Mouse (Mus musculus) embryonic facial prominence, embryonic 14.5 days (tissue): ENCODE results near the gene Col13a1. TPM values are rescaled to one million over a fixed set of nuclear protein-coding genes. Genes with fewer than 3 reads are reported as not detected.

ENCODE experiments used
- ATAC-seq: fragments of 200-750 bp; cut with Nextera tagmentation; 2 replicates; pipeline ENCODE4 v1.8.0; 2017; ENCODE audit warnings: low read depth, moderate number of reproducible peaks, moderate TSS enrichment
- DNase-seq: peaks from one replicate; pipeline ENCODE4 v3.0.0-alpha.2; 2015; ENCODE audit warnings: low spot score
- H3K27ac ChIP-seq: fragments of 300-500 bp; sonication (generic); replicated peaks from 2 replicates; pipeline ENCODE4 v1.5.1; 2014; ENCODE audit warnings: low read depth, mild to moderate bottlenecking, low read length, moderate library complexity
- H3K27me3 ChIP-seq: fragments of 300-500 bp; sonication (generic); replicated peaks from 2 replicates; pipeline ENCODE4 v1.6.1; 2014; ENCODE audit warnings: low read length; ENCODE audit not compliant: control insufficient read depth, insufficient read depth
- H3K36me3 ChIP-seq: fragments of 300-500 bp; sonication (generic); 2 replicates; pipeline ENCODE4 v1.6.1; 2014; ENCODE audit warnings: low read length, mixed read lengths; ENCODE audit not compliant: control insufficient read depth, insufficient read depth
- H3K4me1 ChIP-seq: fragments of 300-500 bp; sonication (generic); 2 replicates; pipeline ENCODE4 v1.6.1; 2014; ENCODE audit warnings: antibody characterized with exemption, low read length; ENCODE audit not compliant: control insufficient read depth, insufficient read depth
- H3K4me2 ChIP-seq: fragments of 300-500 bp; sonication (generic); 2 replicates; pipeline ENCODE4 v1.6.1; 2014; ENCODE audit warnings: low read depth, mild to moderate bottlenecking, low read length, moderate library complexity, mixed read lengths
- H3K4me3 ChIP-seq: fragments of 300-500 bp; sonication (generic); 2 replicates; pipeline ENCODE4 v1.5.1; 2014; ENCODE audit warnings: low read depth, mild to moderate bottlenecking, low read length
- H3K9ac ChIP-seq: fragments of 300-500 bp; sonication (generic); 2 replicates; pipeline ENCODE4 v1.6.1; 2014; ENCODE audit warnings: low read depth, mild to moderate bottlenecking, low read length, moderate library complexity, mixed read lengths
- H3K9me3 ChIP-seq: fragments of 300-500 bp; sonication (generic); 2 replicates; pipeline ENCODE4 v1.6.1; 2016; ENCODE audit warnings: low read length; ENCODE audit not compliant: control insufficient read depth
- WGBS: fragments of 180-500 bp; shearing (Covaris S2); extraction: QIAGEN DNeasy Blood & Tissue Kit; methylation state at CpG from one replicate; pipeline ENCODE4 v1.1.7; 2014; 5-methylcytosine and 5-hydroxymethylcytosine counted together
- polyA plus RNA-seq: library from polyadenylated mRNA; unstranded; fragments of >200 nt; fragmentation: Nextera tagmentation; extraction: Ambion mirVana; gene quantifications from 2 replicates; pipeline ENCODE4 v1.2.1, GENCODE M21; 2014

The Col13a1 gene
- polyA plus RNA-seq, 1 experiment from 2014 or later: 8.7 TPM

GRCm38 (mm10) chr10:61811987-61812386 lies 166.9 kb downstream of the Col13a1 start:
- H3K4me3 ChIP-seq: no peak overlapping the region
- H3K4me1 ChIP-seq: peaks cover 10% of the 10 kb centered on the region
- H3K36me3 ChIP-seq: no peaks in the 10 kb centered on the region
- peak; percentile 55; the same call in 1 of the 2 replicates for ATAC-seq
- 19% methylated on average over 5 of the region's 5 CpGs for WGBS
- no peaks in the 10 kb centered on the region for H3K9me3 ChIP-seq
- no peak overlapping the region for H3K4me2 ChIP-seq
- peak overlapping the region; percentile 84 for H3K27ac ChIP-seq
- DNase-seq: peak; percentile 92
- H3K9ac ChIP-seq: no peak overlapping the region
- no peaks in the 10 kb centered on the region for H3K27me3 ChIP-seq

GRCm38 (mm10) chr10:61798133-61798576 lies 180.8 kb downstream of the Col13a1 start:
- Histone ChIP-seq H3K4me1 (no peaks in the 10 kb centered on the region), H3K9ac (no peak overlapping the region), H3K4me2 (no peak overlapping the region), H3K4me3 (no peak overlapping the region), H3K9me3 (0 out of 2 replicates have a peak, but pooled peaks cover 7% of the 10 kb centered on the region), H3K27ac (no peak overlapping the region), H3K36me3 (no peaks in the 10 kb centered on the region), H3K27me3 (no peaks in the 10 kb centered on the region)
- WGBS: 72% methylated on average over 15 of the region's 15 CpGs
- no peak for ATAC-seq
- no peak for DNase-seq

GRCm38 (mm10) chr10:61795458-61795857 lies 183.4 kb downstream of the Col13a1 start:
- DNase-seq (peak; percentile 29), ATAC-seq (no peak)
- Histone ChIP-seq H3K36me3 (no peaks in the 10 kb centered on the region), H3K9me3 (0 out of 2 replicates have a peak, but pooled peaks cover 3% of the 10 kb centered on the region), H3K9ac (no peak overlapping the region), H3K4me3 (no peak overlapping the region), H3K27me3 (no peaks in the 10 kb centered on the region), H3K4me2 (no peak overlapping the region), H3K4me1 (no peaks in the 10 kb centered on the region), H3K27ac (no peak overlapping the region)
- WGBS: 48% methylated on average over 8 of the region's 8 CpGs

GRCm38 (mm10) chr10:61794971-61795370 lies 183.9 kb downstream of the Col13a1 start:
- Histone ChIP-seq H3K9me3 (no peaks in the 10 kb centered on the region), H3K9ac (no peak overlapping the region), H3K27ac (no peak overlapping the region), H3K27me3 (no peaks in the 10 kb centered on the region), H3K36me3 (no peaks in the 10 kb centered on the region), H3K4me2 (no peak overlapping the region), H3K4me1 (no peaks in the 10 kb centered on the region), H3K4me3 (no peak overlapping the region)
- no peak for ATAC-seq
- WGBS: 46% methylated on average over 10 of the region's 10 CpGs
- DNase-seq: no peak

- H3K4me1 ChIP-seq: no peaks in the 10 kb centered on the region
- WGBS: 37% methylated on average over 8 of the region's 8 CpGs
- no peak overlapping the region for H3K4me2 ChIP-seq
- no peak overlapping the region for H3K9ac ChIP-seq
- no peak overlapping the region for H3K4me3 ChIP-seq
- no peak for ATAC-seq
- no peaks in the 10 kb centered on the region for H3K27me3 ChIP-seq
- no peak for DNase-seq
- H3K9me3 ChIP-seq: no peaks in the 10 kb centered on the region
- no peaks in the 10 kb centered on the region for H3K36me3 ChIP-seq
- no peak overlapping the region for H3K27ac ChIP-seq
These were observed 185.9 kb downstream of the Col13a1 start for GRCm38 (mm10) chr10:61793015-61793414.

- H3K27ac ChIP-seq: no peak overlapping the region
- H3K27me3 ChIP-seq: no peaks in the 10 kb centered on the region
- H3K9ac ChIP-seq: no peak overlapping the region
- 90% methylated on average over 5 of the region's 5 CpGs for WGBS
- no peaks in the 10 kb centered on the region for H3K4me1 ChIP-seq
- DNase-seq (no peak), ATAC-seq (no peak)
- no peak overlapping the region for H3K4me2 ChIP-seq
- H3K9me3 ChIP-seq: no peaks in the 10 kb centered on the region
- H3K36me3 ChIP-seq: no peaks in the 10 kb centered on the region
- H3K4me3 ChIP-seq: no peak overlapping the region
These were observed 190.4 kb downstream of the Col13a1 start for GRCm38 (mm10) chr10:61788499-61788898.

Other genes with a start within 250 kb of the Col13a1 start
- 87.2 and 110 TPM in 2 replicates for gene H2afy2, start 195.0 kb downstream of the Col13a1 start, polyA plus RNA-seq
- gene Neurog3, start 154.0 kb upstream of the Col13a1 start, polyA plus RNA-seq: not detected in 2 replicates
- 3.0 and 4.2 TPM in 2 replicates for gene Fam241b, start 164.8 kb upstream of the Col13a1 start, polyA plus RNA-seq